Mouse (Mus musculus): ENCODE data around the gene Lcn12. TPM values are rescaled to one million over a fixed set of nuclear protein-coding genes. Genes with fewer than 3 reads are reported as not detected.

The Lcn12 gene
- polyA plus RNA-seq, 1 experiment from 2014 or later, result not detected

GRCm38 (mm10) chr2:25506964-25507363 lies 13.3 kb upstream of the Lcn12 start:
- ATAC-seq, result no peak
- WGBS, result 39% methylated on average over 5 of the region's 5 CpGs
- H3K9me3 ChIP-seq (ENCODE audit: control insufficient read depth, low read length), result no peaks in the 10 kb centered on the region
- no peak overlapping the region for H3K9ac ChIP-seq (ENCODE audit: low read depth, low read length)
- peaks cover 7% of the 10 kb centered on the region for H3K4me1 ChIP-seq (ENCODE audit: control insufficient read depth, insufficient read depth, low read length)
- no peak overlapping the region for H3K4me2 ChIP-seq (ENCODE audit: low read depth, low read length)
- no peak overlapping the region for H3K4me3 ChIP-seq (ENCODE audit: low read length)
- no peak overlapping the region for H3K27ac ChIP-seq (ENCODE audit: low read length)
- no peaks in the 10 kb centered on the region for H3K27me3 ChIP-seq (replicated peaks; ENCODE audit: control insufficient read depth, insufficient read depth, low read length)
- H3K36me3 ChIP-seq (ENCODE audit: control insufficient read depth, insufficient read depth, low read length), result 0 out of 2 replicates have a peak, but pooled peaks cover 10% of the 10 kb centered on the region

GRCm38 (mm10) chr2:25505860-25506259 lies 12.1 kb upstream of the Lcn12 start:
- Histone ChIP-seq H3K36me3 (ENCODE audit: control insufficient read depth, insufficient read depth, low read length) (0 out of 2 replicates have a peak, but pooled peaks cover 10% of the 10 kb centered on the region), H3K4me3 (ENCODE audit: low read length) (no peak overlapping the region), H3K4me1 (ENCODE audit: control insufficient read depth, insufficient read depth, low read length) (peaks cover 14% of the 10 kb centered on the region), H3K9ac (ENCODE audit: low read depth, low read length) (no peak overlapping the region), H3K27me3 (replicated peaks; ENCODE audit: control insufficient read depth, insufficient read depth, low read length) (no peaks in the 10 kb centered on the region), H3K4me2 (ENCODE audit: low read depth, low read length) (no peak overlapping the region), H3K27ac (ENCODE audit: low read length) (no peak overlapping the region), H3K9me3 (ENCODE audit: control insufficient read depth, low read length) (no peaks in the 10 kb centered on the region)
- 92% methylated on average over 4 of the region's 4 CpGs for whole genome bisulfite sequencing
- ATAC-seq, result no peak

GRCm38 (mm10) chr2:25505000-25505399 lies 11.3 kb upstream of the Lcn12 start:
- no peak for ATAC-seq
- H3K4me3 ChIP-seq (ENCODE audit: low read length), result no peak overlapping the region
- 0 out of 2 replicates have a peak, but pooled peaks cover 10% of the 10 kb centered on the region for H3K36me3 ChIP-seq (ENCODE audit: control insufficient read depth, insufficient read depth, low read length)
- no peak overlapping the region for H3K27ac ChIP-seq (ENCODE audit: low read length)
- H3K9ac ChIP-seq (ENCODE audit: low read depth, low read length), result no peak overlapping the region
- no peak overlapping the region for H3K4me2 ChIP-seq (ENCODE audit: low read depth, low read length)
- peaks cover 17% of the 10 kb centered on the region for H3K4me1 ChIP-seq (ENCODE audit: control insufficient read depth, insufficient read depth, low read length)
- no peaks in the 10 kb centered on the region for H3K9me3 ChIP-seq (ENCODE audit: control insufficient read depth, low read length)
- no peaks in the 10 kb centered on the region for H3K27me3 ChIP-seq (replicated peaks; ENCODE audit: control insufficient read depth, insufficient read depth, low read length)
- WGBS, result 100% methylated on average over 1 of the region's 1 CpGs

GRCm38 (mm10) chr2:25504538-25504937 lies 10.8 kb upstream of the Lcn12 start:
- peaks cover 18% of the 10 kb centered on the region for H3K4me1 ChIP-seq (ENCODE audit: control insufficient read depth, insufficient read depth, low read length)
- H3K9ac ChIP-seq (ENCODE audit: low read depth, low read length), result no peak overlapping the region
- 95% methylated on average over 19 of the region's 19 CpGs for WGBS
- H3K9me3 ChIP-seq (ENCODE audit: control insufficient read depth, low read length), result no peaks in the 10 kb centered on the region
- H3K4me3 ChIP-seq (ENCODE audit: low read length), result no peak overlapping the region
- no peak for ATAC-seq
- H3K36me3 ChIP-seq (ENCODE audit: control insufficient read depth, insufficient read depth, low read length), result 0 out of 2 replicates have a peak, but pooled peaks cover 10% of the 10 kb centered on the region
- no peak overlapping the region for H3K4me2 ChIP-seq (ENCODE audit: low read depth, low read length)
- no peak overlapping the region for H3K27ac ChIP-seq (ENCODE audit: low read length)
- no peaks in the 10 kb centered on the region for H3K27me3 ChIP-seq (replicated peaks; ENCODE audit: control insufficient read depth, insufficient read depth, low read length)

GRCm38 (mm10) chr2:25502726-25503125 lies 9.0 kb upstream of the Lcn12 start:
- H3K4me1 ChIP-seq (ENCODE audit: control insufficient read depth, insufficient read depth, low read length), result peaks cover 21% of the 10 kb centered on the region
- 67% methylated on average over 3 of the region's 3 CpGs for WGBS
- H3K36me3 ChIP-seq (ENCODE audit: control insufficient read depth, insufficient read depth, low read length), result 0 out of 2 replicates have a peak, but pooled peaks cover 10% of the 10 kb centered on the region
- no peaks in the 10 kb centered on the region for H3K9me3 ChIP-seq (ENCODE audit: control insufficient read depth, low read length)
- no peaks in the 10 kb centered on the region for H3K27me3 ChIP-seq (replicated peaks; ENCODE audit: control insufficient read depth, insufficient read depth, low read length)
- ATAC-seq, result peak; percentile 52
- H3K4me3 ChIP-seq (ENCODE audit: low read length), result no peak overlapping the region
- H3K4me2 ChIP-seq (ENCODE audit: low read depth, low read length), result no peak overlapping the region
- peak overlapping the region; percentile 37; the same call in 1 of the 2 replicates for H3K9ac ChIP-seq (ENCODE audit: low read depth, low read length)
- peak overlapping the region; percentile 72 for H3K27ac ChIP-seq (ENCODE audit: low read length)

- 67% methylated on average over 20 of the region's 20 CpGs for WGBS
- Histone ChIP-seq H3K27me3 (replicated peaks; ENCODE audit: control insufficient read depth, insufficient read depth, low read length) (no peaks in the 10 kb centered on the region), H3K4me2 (ENCODE audit: low read depth, low read length) (peak within 1 kb of the TSS; percentile 91), H3K9me3 (ENCODE audit: control insufficient read depth, low read length) (no peaks in the 10 kb centered on the region), H3K4me1 (ENCODE audit: control insufficient read depth, insufficient read depth, low read length) (peaks cover 21% of the 10 kb centered on the region), H3K27ac (ENCODE audit: low read length) (peak within 1 kb of the TSS; percentile 80), H3K9ac (ENCODE audit: low read depth, low read length) (peak within 1 kb of the TSS; percentile 96), H3K36me3 (ENCODE audit: control insufficient read depth, insufficient read depth, low read length) (0 out of 2 replicates have a peak, but pooled peaks cover 10% of the 10 kb centered on the region), H3K4me3 (ENCODE audit: low read length) (peak within 1 kb of the TSS; percentile 86)
- ATAC-seq, result no peak
Observed at GRCm38 (mm10) chr2:25501593-25502486, 8.1 kb upstream of the Lcn12 start, which contains the start of gene C8g. TSS of gene C8g (minus strand) at chr2:25501719.

- peak within 1 kb of the TSS; percentile 91 for H3K4me2 ChIP-seq (ENCODE audit: low read depth, low read length)
- H3K4me3 ChIP-seq (ENCODE audit: low read length), result peak within 1 kb of the TSS; percentile 86
- 0 out of 2 replicates have a peak, but pooled peaks cover 10% of the 10 kb centered on the region for H3K36me3 ChIP-seq (ENCODE audit: control insufficient read depth, insufficient read depth, low read length)
- H3K9me3 ChIP-seq (ENCODE audit: control insufficient read depth, low read length), result no peaks in the 10 kb centered on the region
- peak within 1 kb of the TSS; percentile 80 for H3K27ac ChIP-seq (ENCODE audit: low read length)
- WGBS, result under 1% methylated on average over 36 of the region's 44 CpGs
- peaks cover 21% of the 10 kb centered on the region for H3K4me1 ChIP-seq (ENCODE audit: control insufficient read depth, insufficient read depth, low read length)
- no peaks in the 10 kb centered on the region for H3K27me3 ChIP-seq (replicated peaks; ENCODE audit: control insufficient read depth, insufficient read depth, low read length)
- H3K9ac ChIP-seq (ENCODE audit: low read depth, low read length), result peak within 1 kb of the TSS; percentile 96
- peak; percentile 84 for ATAC-seq
Observed at GRCm38 (mm10) chr2:25500576-25501405, 7.1 kb upstream of the Lcn12 start, which contains the start of gene Fbxw5. TSS of gene Fbxw5 (plus strand) at chr2:25500750.

GRCm38 (mm10) chr2:25500071-25500575 lies 6.4 kb upstream of the Lcn12 start:
- Histone ChIP-seq H3K4me3 (ENCODE audit: low read length) (peak overlapping the region; percentile 86), H3K27ac (ENCODE audit: low read length) (peak overlapping the region; percentile 68), H3K4me1 (ENCODE audit: control insufficient read depth, insufficient read depth, low read length) (peaks cover 21% of the 10 kb centered on the region), H3K36me3 (ENCODE audit: control insufficient read depth, insufficient read depth, low read length) (0 out of 2 replicates have a peak, but pooled peaks cover 8% of the 10 kb centered on the region), H3K4me2 (ENCODE audit: low read depth, low read length) (peak overlapping the region; percentile 71), H3K9ac (ENCODE audit: low read depth, low read length) (peak overlapping the region; percentile 67), H3K9me3 (ENCODE audit: control insufficient read depth, low read length) (no peaks in the 10 kb centered on the region), H3K27me3 (replicated peaks; ENCODE audit: control insufficient read depth, insufficient read depth, low read length) (no peaks in the 10 kb centered on the region)
- ATAC-seq, result peak; percentile 10
- WGBS, result 64% methylated on average over 6 of the region's 6 CpGs
